Mouse (Mus musculus) heart, postnatal 0 days (tissue): Measurements from ENCODE around the gene Znrf1.

ENCODE experiments used
- CTCF ChIP-seq: IDR thresholded peaks from 2 replicates; pipeline ENCODE4 v1.5.1; 2016; ENCODE audit warnings: antibody characterized with exemption, control low read depth, low read depth
- EP300 ChIP-seq: IDR thresholded peaks from 2 replicates; pipeline ENCODE4 v1.6.1; 2016; ENCODE audit warnings: antibody characterized with exemption, low read depth

- TF ChIP-seq CTCF: no peak
- TF ChIP-seq EP300: no peak
Observed at GRCm38 (mm10) chr8:111653524-111653923, 117.6 kb downstream of the Znrf1 start.
